Mouse (Mus musculus) intestine, embryonic 16.5 days (tissue): Measurements from ENCODE around the gene Slc16a6. TPM values are rescaled to one million over a fixed set of nuclear protein-coding genes. Genes with fewer than 3 reads are reported as not detected.

Source experiments
- ATAC-seq: fragments of 200-750 bp; cut with Nextera tagmentation; 2 replicates; pipeline ENCODE4 v1.8.0; 2017; ENCODE audit warnings: moderate TSS enrichment, moderate library complexity
- H3K27ac ChIP-seq: fragments of 300-500 bp; sonication (generic); 2 replicates; pipeline ENCODE4 v1.5.1; 2014; ENCODE audit warnings: mild to moderate bottlenecking, low read length
- H3K27me3 ChIP-seq: fragments of 300-500 bp; sonication (generic); replicated peaks from 2 replicates; pipeline ENCODE4 v1.6.1; 2014; ENCODE audit warnings: low read length, control low read depth, mixed read lengths; ENCODE audit not compliant: control insufficient read depth, insufficient read depth
- H3K36me3 ChIP-seq: fragments of 300-500 bp; sonication (generic); 2 replicates; pipeline ENCODE4 v1.6.1; 2014; ENCODE audit warnings: low read length, control low read depth; ENCODE audit not compliant: control insufficient read depth, insufficient read depth
- H3K4me1 ChIP-seq: fragments of 300-500 bp; sonication (generic); 2 replicates; pipeline ENCODE4 v1.6.1; 2014; ENCODE audit warnings: low read length, control low read depth, mixed read lengths; ENCODE audit not compliant: control insufficient read depth, insufficient read depth
- H3K4me2 ChIP-seq: fragments of 300-500 bp; sonication (generic); 2 replicates; pipeline ENCODE4 v1.6.1; 2014; ENCODE audit warnings: low read depth, low read length, control low read depth
- H3K4me3 ChIP-seq: fragments of 300-500 bp; sonication (generic); 2 replicates; pipeline ENCODE4 v1.5.1; 2014; ENCODE audit warnings: mild to moderate bottlenecking, low read length
- H3K9ac ChIP-seq: fragments of 300-500 bp; sonication (generic); 2 replicates; pipeline ENCODE4 v1.6.1; 2014; ENCODE audit warnings: low read depth, low read length
- H3K9me3 ChIP-seq: fragments of 300-500 bp; sonication (generic); 2 replicates; pipeline ENCODE4 v1.6.1; 2016; ENCODE audit warnings: low read length, control low read depth; ENCODE audit not compliant: control insufficient read depth
- WGBS: fragments of 180-500 bp; shearing (Covaris S2); extraction: QIAGEN DNeasy Blood & Tissue Kit; methylation state at CpG from one replicate; pipeline ENCODE4 v1.1.7; 2014; 5-methylcytosine and 5-hydroxymethylcytosine counted together
- polyA plus RNA-seq: library from polyadenylated mRNA; unstranded; fragments of >200 nt; fragmentation: Nextera tagmentation; extraction: Ambion mirVana; gene quantifications from 2 replicates; pipeline ENCODE4 v1.2.1, GENCODE M21; 2015

Slc16a6 gene
- polyA plus RNA-seq, 1 experiment from 2014 or later, result 26.6 TPM

DNA sequence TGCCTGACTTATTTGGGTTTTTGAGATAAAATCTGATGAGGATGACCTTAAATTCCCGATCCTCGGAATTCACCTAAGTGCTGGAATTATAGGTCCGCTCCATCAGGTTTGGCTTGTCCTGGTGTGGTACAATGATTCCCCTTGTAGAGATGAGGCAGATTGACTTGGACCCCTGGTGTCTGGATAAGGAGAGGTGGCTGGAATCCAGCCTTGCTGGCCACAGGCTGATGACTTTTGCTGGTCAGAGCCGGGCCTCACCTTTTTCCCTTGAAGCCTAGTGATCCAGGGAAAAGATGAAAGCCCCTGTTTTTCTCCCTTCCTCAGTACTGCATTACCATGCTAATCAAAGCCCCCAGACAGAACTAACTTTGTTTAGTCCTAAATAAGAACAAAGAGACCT lies 2.3 kb upstream of the Slc16a6 start:
- no peak overlapping the region for H3K9ac ChIP-seq
- H3K27ac ChIP-seq, result no peak overlapping the region

DNA sequence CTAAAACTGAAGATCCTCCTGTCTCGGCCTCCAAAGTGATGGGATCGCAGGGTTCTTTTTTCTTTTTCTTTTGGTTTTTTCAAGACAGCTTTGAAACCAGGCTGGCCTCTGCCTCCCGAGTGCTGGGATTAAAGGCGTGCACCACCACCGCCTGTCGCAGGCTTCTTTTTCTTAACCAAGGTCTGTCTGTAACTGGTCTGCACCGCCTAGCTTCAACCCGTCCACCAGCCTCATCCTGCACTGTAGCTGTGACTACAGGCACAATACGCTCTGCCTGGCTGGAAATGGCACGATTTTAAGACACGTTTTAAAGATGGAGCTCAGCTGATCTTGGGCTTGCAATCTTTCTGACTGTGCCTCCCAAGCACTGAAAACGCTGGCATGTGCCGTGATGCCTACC lies 1.4 kb upstream of the Slc16a6 start:
- 89% methylated on average over 13 of the region's 13 CpGs for WGBS
- no peaks in the 10 kb centered on the region for H3K27me3 ChIP-seq
- no peaks in the 10 kb centered on the region for H3K9me3 ChIP-seq
- H3K27ac ChIP-seq, result no peak overlapping the region
- H3K9ac ChIP-seq, result no peak overlapping the region
- no peak for ATAC-seq
- H3K4me3 ChIP-seq, result no peak overlapping the region
- no peaks in the 10 kb centered on the region for H3K36me3 ChIP-seq
- peaks cover 9% of the 10 kb centered on the region; the same call in 1 of the 2 replicates for H3K4me1 ChIP-seq
- H3K4me2 ChIP-seq, result no peak overlapping the region

More for the DNA sequence above, 2.3 kb upstream of the Slc16a6 start:
- H3K9me3 ChIP-seq, result no peaks in the 10 kb centered on the region
- no peak for ATAC-seq
- no peak overlapping the region for H3K4me3 ChIP-seq
- no peaks in the 10 kb centered on the region for H3K36me3 ChIP-seq
- WGBS, result 81% methylated on average over 4 of the region's 4 CpGs
- H3K4me1 ChIP-seq, result peaks cover 3% of the 10 kb centered on the region; the same call in 1 of the 2 replicates
- no peaks in the 10 kb centered on the region for H3K27me3 ChIP-seq
- no peak overlapping the region for H3K4me2 ChIP-seq

DNA sequence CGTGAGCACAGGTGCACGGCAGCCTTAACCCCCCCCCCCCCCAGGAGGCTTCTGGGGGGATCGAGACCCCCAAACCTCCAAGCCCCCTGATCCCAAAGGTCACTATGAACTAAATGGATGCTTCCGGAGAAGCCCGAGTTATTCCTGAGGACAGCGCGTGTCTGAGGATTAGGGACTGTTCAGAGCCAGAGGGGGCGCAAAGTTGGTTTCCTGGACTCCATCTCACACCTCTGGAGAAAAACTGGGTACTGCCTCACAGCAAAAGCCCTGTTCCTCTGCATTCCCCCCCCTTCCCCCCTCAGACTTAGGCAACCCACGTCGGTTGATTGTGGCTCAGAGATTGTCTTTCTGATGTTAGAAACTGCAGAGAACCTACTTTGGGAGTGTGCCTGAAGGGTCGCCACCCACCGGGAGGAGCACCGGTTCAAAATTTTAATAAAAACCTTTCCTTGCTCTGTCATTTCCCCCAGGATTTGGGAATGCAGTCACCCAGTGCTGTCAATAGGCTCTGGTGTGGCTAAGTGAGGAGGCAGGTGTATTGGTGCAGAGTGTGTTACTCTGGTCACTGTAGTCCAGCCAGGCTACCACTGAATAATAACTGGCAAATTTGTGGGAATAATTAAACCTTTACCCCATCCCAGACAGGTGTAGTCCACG lies 816 bp upstream of the Slc16a6 start:
- Histone ChIP-seq H3K4me1 (peaks cover 9% of the 10 kb centered on the region; the same call in 1 of the 2 replicates), H3K27ac (peak overlapping the region; percentile 91), H3K4me2 (peak overlapping the region; percentile 91), H3K9me3 (no peaks in the 10 kb centered on the region), H3K36me3 (no peaks in the 10 kb centered on the region), H3K4me3 (peak overlapping the region; percentile 80), H3K9ac (peak overlapping the region; percentile 92), H3K27me3 (no peaks in the 10 kb centered on the region)
- ATAC-seq, result peak; percentile 10
- WGBS, result 11% methylated on average over 14 of the region's 14 CpGs

DNA sequence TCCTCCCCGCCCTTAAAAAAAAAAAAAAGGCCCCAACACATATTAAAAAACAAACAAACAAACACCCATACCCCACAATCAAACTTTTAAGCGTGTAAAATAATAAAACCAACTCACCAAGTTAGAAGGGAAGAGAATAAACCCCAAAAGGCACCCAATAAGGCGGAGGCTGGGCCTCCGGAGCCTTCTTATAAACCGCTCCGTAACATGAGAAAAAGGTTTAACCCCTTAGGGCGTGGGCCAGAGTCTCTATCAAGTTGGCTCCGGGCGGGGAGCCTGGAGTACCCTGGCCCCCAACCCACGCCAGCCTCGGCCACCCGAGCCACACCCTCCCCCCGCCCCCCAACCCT lies 602 bp downstream of the Slc16a6 start:
- Histone ChIP-seq H3K36me3 (no peaks in the 10 kb centered on the region), H3K4me2 (peak overlapping the region; percentile 91), H3K9ac (peak overlapping the region; percentile 92), H3K27me3 (no peaks in the 10 kb centered on the region), H3K9me3 (no peaks in the 10 kb centered on the region), H3K27ac (peak overlapping the region; percentile 91), H3K4me1 (peaks cover 9% of the 10 kb centered on the region; the same call in 1 of the 2 replicates), H3K4me3 (peak overlapping the region; percentile 80)
- ATAC-seq, result peak; percentile 66; the same call in 1 of the 2 replicates
- WGBS, result 0% methylated on average over 13 of the region's 13 CpGs

DNA sequence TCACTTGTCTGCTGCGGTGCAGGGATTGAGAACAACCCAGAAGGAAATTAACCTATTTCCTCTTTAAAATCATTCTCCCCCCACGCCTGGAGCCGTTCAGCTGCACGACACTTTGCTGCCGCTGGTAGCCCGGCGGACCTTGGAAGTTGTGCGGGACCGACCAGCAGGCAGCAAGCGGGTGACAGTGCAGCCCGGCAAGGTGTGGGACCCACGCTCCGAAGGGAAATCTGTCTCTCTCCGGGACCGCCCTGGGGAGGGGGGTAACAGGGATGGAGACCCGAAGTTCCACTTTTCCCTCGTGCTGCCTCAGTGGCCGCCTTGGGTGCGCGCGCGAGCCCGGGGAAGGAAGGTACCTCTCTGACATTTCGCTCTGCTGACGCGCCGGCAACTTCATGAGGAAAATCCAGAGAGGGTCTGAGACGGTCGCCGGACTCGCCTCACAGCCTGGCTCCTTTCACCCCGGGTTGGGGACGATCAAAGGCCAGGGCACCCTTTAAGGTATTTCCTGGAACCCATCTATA lies 1.2 kb downstream of the Slc16a6 start:
- Histone ChIP-seq H3K4me2 (peak overlapping the region; percentile 91), H3K9me3 (no peaks in the 10 kb centered on the region), H3K27ac (peak overlapping the region; percentile 91), H3K9ac (peak overlapping the region; percentile 92), H3K4me1 (peaks cover 9% of the 10 kb centered on the region; the same call in 1 of the 2 replicates), H3K27me3 (no peaks in the 10 kb centered on the region), H3K4me3 (peak overlapping the region; percentile 80), H3K36me3 (no peaks in the 10 kb centered on the region)
- WGBS, result under 1% methylated on average over 33 of the region's 33 CpGs
- peak; percentile 14; the same call in 1 of the 2 replicates for ATAC-seq

DNA sequence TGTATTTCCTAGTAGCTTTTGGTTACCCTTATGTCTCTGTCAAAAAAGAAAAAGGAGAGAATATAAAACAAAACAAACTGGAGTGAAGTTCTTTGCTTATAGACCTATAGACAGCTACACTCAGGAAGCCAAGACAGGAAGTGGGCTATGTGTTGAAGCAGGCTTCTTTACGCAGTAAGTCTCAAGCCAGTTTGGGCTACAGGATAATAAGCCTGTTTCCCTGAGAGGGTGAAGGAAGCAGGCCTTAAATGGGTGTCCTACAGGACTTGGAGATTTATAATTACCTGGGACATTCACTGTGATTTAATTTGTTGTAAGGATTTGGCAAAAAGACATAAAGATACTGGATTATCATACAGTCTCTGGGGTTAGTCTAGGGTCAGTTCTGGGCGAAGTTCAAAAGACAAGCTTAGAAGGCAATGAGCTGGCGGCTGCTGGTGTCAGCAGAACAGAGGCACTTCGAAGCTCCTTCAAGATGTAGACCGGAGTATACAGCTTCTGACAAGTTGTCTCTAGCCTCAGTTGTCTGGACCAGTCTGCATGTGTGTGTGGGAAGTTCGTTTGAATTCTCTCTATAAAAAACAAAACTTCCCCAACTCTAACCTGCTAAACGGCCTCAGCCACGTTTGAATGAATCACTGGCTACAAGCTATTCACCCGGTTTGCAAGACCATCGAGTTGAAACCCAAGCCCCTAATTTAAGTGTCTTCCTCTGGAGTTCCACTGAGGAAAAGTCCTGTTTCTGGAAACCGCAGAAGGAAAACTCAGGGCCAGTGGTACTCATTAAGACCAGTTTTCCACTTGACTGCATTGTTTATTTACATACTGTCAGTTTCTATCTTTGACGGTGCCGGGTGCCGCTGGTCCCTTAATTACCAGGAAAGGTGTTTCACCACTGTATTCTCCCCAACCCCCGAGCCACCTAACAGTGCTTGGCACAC lies 2.2 kb downstream of the Slc16a6 start:
- H3K36me3 ChIP-seq, result no peaks in the 10 kb centered on the region
- 35% methylated on average over 15 of the region's 15 CpGs for WGBS
- no peaks in the 10 kb centered on the region for H3K9me3 ChIP-seq
- peak overlapping the region; percentile 92 for H3K9ac ChIP-seq
- no peak for ATAC-seq
- peak overlapping the region; percentile 91 for H3K4me2 ChIP-seq
- peak overlapping the region; percentile 80 for H3K4me3 ChIP-seq
- H3K27me3 ChIP-seq, result no peaks in the 10 kb centered on the region
- peak overlapping the region; percentile 91 for H3K27ac ChIP-seq
- H3K4me1 ChIP-seq, result peaks cover 13% of the 10 kb centered on the region; the same call in 1 of the 2 replicates

DNA sequence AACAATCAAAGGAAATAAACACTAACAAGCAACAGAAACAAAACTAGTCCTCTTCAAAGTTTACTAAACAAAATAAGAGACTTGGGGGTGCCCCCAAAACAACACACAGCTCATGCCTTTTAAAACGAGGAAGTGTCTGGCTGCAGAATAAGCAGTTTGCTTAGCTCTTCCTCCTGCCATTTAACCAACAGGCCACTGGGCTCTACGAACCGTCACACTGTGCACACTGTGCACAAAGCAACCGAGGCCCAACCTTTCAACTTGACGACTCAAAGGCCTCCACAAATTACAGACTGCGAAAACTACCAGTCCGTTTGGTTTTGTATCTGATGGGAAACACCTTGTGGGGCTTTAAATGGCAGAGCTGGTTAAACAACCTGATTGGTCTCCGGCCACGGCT lies 3.2 kb downstream of the Slc16a6 start:
- no peak overlapping the region for H3K9ac ChIP-seq
- H3K9me3 ChIP-seq, result no peaks in the 10 kb centered on the region
- no peaks in the 10 kb centered on the region for H3K27me3 ChIP-seq
- 56% methylated on average over 9 of the region's 9 CpGs for WGBS
- peaks cover 13% of the 10 kb centered on the region; the same call in 1 of the 2 replicates for H3K4me1 ChIP-seq
- H3K36me3 ChIP-seq, result no peaks in the 10 kb centered on the region
- H3K4me2 ChIP-seq, result peak overlapping the region; percentile 26
- peak overlapping the region; percentile 43; the same call in 1 of the 2 replicates for H3K27ac ChIP-seq
- no peak for ATAC-seq
- no peak overlapping the region for H3K4me3 ChIP-seq

DNA sequence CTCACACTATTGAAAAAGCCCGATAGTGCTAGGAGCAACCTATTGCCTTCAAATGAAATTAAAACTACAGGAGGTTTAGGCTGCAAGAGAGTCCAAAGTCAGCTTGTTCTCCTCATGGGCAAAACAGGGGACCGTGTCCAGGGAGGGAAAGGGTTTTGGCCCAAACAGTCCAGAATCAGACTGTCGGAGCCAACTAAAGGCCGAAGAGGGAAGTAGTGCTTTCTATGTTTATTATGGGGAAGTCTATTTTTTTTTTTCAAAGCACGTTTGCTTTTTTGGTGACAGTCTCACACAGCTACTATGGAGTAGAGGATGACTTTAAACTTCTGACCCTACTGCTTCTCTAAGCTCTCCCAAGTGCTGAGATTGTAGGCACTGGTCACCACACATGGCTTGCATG lies 5.3 kb downstream of the Slc16a6 start:
- WGBS, result 78% methylated on average over 5 of the region's 5 CpGs

DNA sequence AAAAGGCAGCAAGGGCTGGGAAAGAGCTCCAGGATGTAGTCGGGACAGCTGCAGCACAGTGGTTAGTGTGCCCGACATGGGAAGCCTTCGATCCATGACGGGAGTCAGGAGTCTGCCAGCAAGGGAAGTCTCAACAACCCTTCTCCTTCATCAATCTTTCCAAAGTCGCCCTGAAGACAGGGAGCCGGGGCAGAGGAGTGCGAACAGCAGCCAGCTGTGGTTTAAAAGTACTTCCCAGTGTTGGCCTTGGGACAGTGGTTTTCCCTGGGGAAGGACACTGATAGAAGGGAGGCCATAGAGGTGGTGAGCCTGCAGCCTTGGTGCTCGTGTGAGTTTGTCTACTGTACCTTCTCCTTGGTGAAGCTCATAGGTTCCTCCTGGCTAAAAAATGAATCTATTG lies 6.4 kb downstream of the Slc16a6 start:
- no peak for ATAC-seq
- H3K9me3 ChIP-seq, result no peaks in the 10 kb centered on the region
- H3K27ac ChIP-seq, result no peak overlapping the region
- no peaks in the 10 kb centered on the region for H3K36me3 ChIP-seq
- H3K4me2 ChIP-seq, result no peak overlapping the region
- no peak overlapping the region for H3K4me3 ChIP-seq
- H3K27me3 ChIP-seq, result no peaks in the 10 kb centered on the region
- H3K4me1 ChIP-seq, result peaks cover 13% of the 10 kb centered on the region; the same call in 1 of the 2 replicates
- WGBS, result 58% methylated on average over 8 of the region's 8 CpGs
- H3K9ac ChIP-seq, result no peak overlapping the region

More for the DNA sequence above, 5.3 kb downstream of the Slc16a6 start:
- H3K4me3 ChIP-seq, result no peak overlapping the region
- no peaks in the 10 kb centered on the region for H3K36me3 ChIP-seq
- peaks cover 13% of the 10 kb centered on the region; the same call in 1 of the 2 replicates for H3K4me1 ChIP-seq
- H3K9ac ChIP-seq, result no peak overlapping the region
- no peaks in the 10 kb centered on the region for H3K9me3 ChIP-seq
- no peak for ATAC-seq
- no peak overlapping the region for H3K27ac ChIP-seq
- no peak overlapping the region for H3K4me2 ChIP-seq
- H3K27me3 ChIP-seq, result no peaks in the 10 kb centered on the region
